8 mouse cellular contexts compared by ENCODE assay signal in the genomic region with DNA sequence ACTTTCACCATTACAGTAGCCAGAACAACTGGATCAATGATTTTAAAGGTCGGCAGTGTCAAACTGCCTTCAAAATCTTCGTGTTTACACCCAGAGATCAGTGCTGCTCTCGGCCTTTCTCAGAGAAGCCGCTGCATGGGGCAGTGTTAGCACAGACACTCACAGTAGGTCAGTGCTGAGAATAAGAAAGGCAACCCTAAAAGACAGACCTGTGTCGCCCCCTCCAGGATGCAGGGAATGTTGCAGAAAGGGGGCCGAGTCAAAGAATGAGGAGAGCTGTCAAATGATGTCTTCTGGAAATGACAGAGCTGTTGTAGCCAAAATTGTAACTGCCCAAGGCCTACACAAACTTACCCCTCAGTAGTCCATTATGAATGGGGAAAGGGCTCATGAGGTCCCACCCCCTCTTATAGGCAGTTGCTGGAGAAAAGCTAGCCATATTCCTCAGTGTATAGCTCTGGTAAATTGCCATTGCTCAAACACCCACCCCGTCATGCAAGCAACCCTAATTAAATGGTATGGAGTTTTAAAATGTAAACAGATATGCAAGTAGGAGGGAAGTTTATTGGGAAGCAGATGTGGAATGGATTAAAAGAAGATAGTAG.
DNase-seq lines count a peak whose midpoint lies in the region; ATAC-seq and TF ChIP-seq lines count a peak whose summit lies in the region.

No protein-coding gene starts in this region.

- TF ChIP-seq EP300 in liver, embryonic 14.5 days (IDR thresholded peaks at IDR 0.05; ENCODE audit: low read depth), result no peak

- WGBS in heart, embryonic 10.5 days, result 28% methylated on average over 7 of the region's 7 CpGs
- 20% methylated on average over 7 of the region's 7 CpGs for WGBS in hindbrain, embryonic 14.5 days
- WGBS in liver, embryonic 14.5 days (ENCODE audit: insufficient replicate concordance), result 23% methylated on average over 7 of the region's 7 CpGs

- H3K4me2 ChIP-seq in hindbrain, embryonic 14.5 days (replicated peaks), result no peak overlapping the region
- no peak overlapping the region for H3K4me2 ChIP-seq in liver, embryonic 14.5 days (ENCODE audit: low read depth)

- no peak overlapping the region for H3K9ac ChIP-seq in hindbrain, embryonic 14.5 days
- no peak overlapping the region for H3K9ac ChIP-seq in liver, embryonic 14.5 days (replicated peaks)

- H3K36me3 ChIP-seq in heart, embryonic 10.5 days, result no peaks in the 10 kb centered on the region
- H3K36me3 ChIP-seq in hindbrain, embryonic 14.5 days (replicated peaks; ENCODE audit: control insufficient read depth, insufficient read depth), result no peaks in the 10 kb centered on the region
- H3K36me3 ChIP-seq in liver, embryonic 14.5 days (replicated peaks; ENCODE audit: control insufficient read depth, insufficient read depth, low read depth), result no peaks in the 10 kb centered on the region

- no peaks in the 10 kb centered on the region for H3K9me3 ChIP-seq in heart, embryonic 10.5 days
- no peaks in the 10 kb centered on the region for H3K9me3 ChIP-seq in hindbrain, embryonic 14.5 days (ENCODE audit: control insufficient read depth, low read length)
- no peaks in the 10 kb centered on the region for H3K9me3 ChIP-seq in liver, embryonic 14.5 days (ENCODE audit: control insufficient read depth, low read length)

- TF ChIP-seq CTCF in cortical plate, adult 2 months (IDR thresholded peaks at IDR 0.05; ENCODE audit: extremely low read depth, insufficient read depth, low read length), result peak; percentile 53
- TF ChIP-seq CTCF in liver, embryonic 14.5 days (IDR thresholded peaks at IDR 0.05; ENCODE audit: low read depth), result peak; percentile 59

- intact Hi-C loops in heart, postnatal 14 days (cut with DNase I), result no loop called here

- no peaks in the 10 kb centered on the region for H3K27me3 ChIP-seq in heart, embryonic 10.5 days (ENCODE audit: insufficient read depth, poor library complexity, severe bottlenecking)
- no peaks in the 10 kb centered on the region for H3K27me3 ChIP-seq in hindbrain, embryonic 14.5 days (ENCODE audit: control insufficient read depth, insufficient read depth, low read length)
- no peaks in the 10 kb centered on the region for H3K27me3 ChIP-seq in liver, embryonic 14.5 days (ENCODE audit: control insufficient read depth, insufficient read depth, low read length)

- DNase-seq in heart, postnatal 14 days, result peak; percentile 10 to 24
- no peak for DNase-seq in heart, embryonic 10.5 days (ENCODE audit: low spot score)
- peak; percentile 18 for DNase-seq in T-cell, adult 2 months (ENCODE audit: low spot score)
- DNase-seq in hindbrain, embryonic 14.5 days (ENCODE audit: low spot score), result peak; percentile 47
- no peak for DNase-seq in liver, embryonic 14.5 days (ENCODE audit: low read depth in 3 of 3, low spot score in 3 of 3)
- peak; percentile 48 for DNase-seq in retina, embryonic 14.5 days (ENCODE audit: low spot score)

- no peak overlapping the region for H3K27ac ChIP-seq in heart, embryonic 10.5 days
- H3K27ac ChIP-seq in cortical plate, adult 2 months (ENCODE audit: insufficient read depth, low read length), result no peak overlapping the region
- no peak overlapping the region for H3K27ac ChIP-seq in hindbrain, embryonic 14.5 days
- no peak overlapping the region for H3K27ac ChIP-seq in liver, embryonic 14.5 days

- ATAC-seq in hindbrain, embryonic 14.5 days (ENCODE audit: low FRiP score), result 0 out of 2 replicates have a peak, but pooled peaks have one; percentile 73
- no peak for ATAC-seq in liver, embryonic 14.5 days (ENCODE audit: insufficient read depth)
- ATAC-seq in megakaryocyte, adult 5-6 weeks (ENCODE audit: poor library complexity, severe bottlenecking), result no peak

- no peak overlapping the region for H3K4me3 ChIP-seq in heart, embryonic 10.5 days
- no peak overlapping the region for H3K4me3 ChIP-seq in cortical plate, adult 2 months (ENCODE audit: insufficient read depth, low read length)
- H3K4me3 ChIP-seq in hindbrain, embryonic 14.5 days (replicated peaks; ENCODE audit: low read length), result no peak overlapping the region
- no peak overlapping the region for H3K4me3 ChIP-seq in liver, embryonic 14.5 days (ENCODE audit: insufficient read depth in 1 of 2, low read depth in 2 of 2, low read length in 2 of 2)

- H3K4me1 ChIP-seq in heart, embryonic 10.5 days, result no peaks in the 10 kb centered on the region
- no peaks in the 10 kb centered on the region for H3K4me1 ChIP-seq in cortical plate, adult 2 months (ENCODE audit: control insufficient read depth, insufficient read depth, low read length)
- no peaks in the 10 kb centered on the region for H3K4me1 ChIP-seq in hindbrain, embryonic 14.5 days (replicated peaks; ENCODE audit: control insufficient read depth, insufficient read depth, low read length)
- no peaks in the 10 kb centered on the region for H3K4me1 ChIP-seq in liver, embryonic 14.5 days (replicated peaks; ENCODE audit: control insufficient read depth in 2 of 2, insufficient read depth in 2 of 2, low read length in 1 of 2)

- no peak for TF ChIP-seq POLR2A in cortical plate, adult 2 months (IDR thresholded peaks at IDR 0.05; ENCODE audit: extremely low read depth, insufficient read depth, low read length)

Comparison
In these comparisons a context has a peak if more than half of its experiments do, and no peak if none do; other contexts are left out.
1. DNase-seq: peak in heart, postnatal 14 days (2 of 2), T-cell, adult 2 months (single experiment), hindbrain, embryonic 14.5 days (single experiment) and retina, embryonic 14.5 days (single experiment); none in heart, embryonic 10.5 days (single experiment) and liver, embryonic 14.5 days (0 of 3).